Mouse (Mus musculus): ENCODE measurements around the gene Camkk1. TPM values are rescaled to one million over a fixed set of nuclear protein-coding genes. Genes with fewer than 3 reads are reported as not detected.

Gene Camkk1
- polyA plus RNA-seq, 1 experiment from 2014 or later, result 2.7 TPM

- Histone ChIP-seq H3K27me3 (ENCODE audit: control insufficient read depth, insufficient read depth, low read length) (no peaks in the 10 kb centered on the region), H3K4me2 (ENCODE audit: low read depth, severe bottlenecking) (no peak overlapping the region), H3K27ac (replicated peaks; ENCODE audit: low read depth, low read length) (no peak overlapping the region), H3K36me3 (ENCODE audit: control insufficient read depth, insufficient read depth, low read length) (peaks cover 10% of the 10 kb centered on the region), H3K9me3 (ENCODE audit: control insufficient read depth, low read length) (no peaks in the 10 kb centered on the region), H3K9ac (ENCODE audit: low read length) (no peak overlapping the region), H3K4me1 (ENCODE audit: control insufficient read depth, insufficient read depth, low read length) (no peaks in the 10 kb centered on the region), H3K4me3 (ENCODE audit: low read depth, low read length) (no peak overlapping the region)
- no peak for ATAC-seq (ENCODE audit: insufficient number of reproducible peaks, low FRiP score, low TSS enrichment, low read depth)
- WGBS, result 92% methylated on average over 4 of the region's 4 CpGs
- no peak for DNase-seq (ENCODE audit: low spot score)
Observed at GRCm38 (mm10) chr11:73076733-73077132, 57.9 kb downstream of the Camkk1 start.

GRCm38 (mm10) chr11:73077211-73077720 is 58.5 kb downstream of the Camkk1 start:
- Histone ChIP-seq H3K27ac (replicated peaks; ENCODE audit: low read depth, low read length) (no peak overlapping the region), H3K4me3 (ENCODE audit: low read depth, low read length) (no peak overlapping the region), H3K36me3 (ENCODE audit: control insufficient read depth, insufficient read depth, low read length) (peaks cover 10% of the 10 kb centered on the region), H3K9me3 (ENCODE audit: control insufficient read depth, low read length) (no peaks in the 10 kb centered on the region), H3K4me1 (ENCODE audit: control insufficient read depth, insufficient read depth, low read length) (no peaks in the 10 kb centered on the region), H3K9ac (ENCODE audit: low read length) (no peak overlapping the region), H3K27me3 (ENCODE audit: control insufficient read depth, insufficient read depth, low read length) (no peaks in the 10 kb centered on the region), H3K4me2 (ENCODE audit: low read depth, severe bottlenecking) (no peak overlapping the region)
- DNase-seq (ENCODE audit: low spot score) (no peak), ATAC-seq (ENCODE audit: insufficient number of reproducible peaks, low FRiP score, low TSS enrichment, low read depth) (no peak)
- WGBS, result 92% methylated on average over 6 of the region's 6 CpGs

- Histone ChIP-seq H3K4me3 (ENCODE audit: low read depth, low read length) (no peak overlapping the region), H3K4me2 (ENCODE audit: low read depth, severe bottlenecking) (no peak overlapping the region), H3K27me3 (ENCODE audit: control insufficient read depth, insufficient read depth, low read length) (no peaks in the 10 kb centered on the region), H3K36me3 (ENCODE audit: control insufficient read depth, insufficient read depth, low read length) (peaks cover 10% of the 10 kb centered on the region), H3K27ac (replicated peaks; ENCODE audit: low read depth, low read length) (no peak overlapping the region), H3K4me1 (ENCODE audit: control insufficient read depth, insufficient read depth, low read length) (no peaks in the 10 kb centered on the region), H3K9ac (ENCODE audit: low read length) (no peak overlapping the region), H3K9me3 (ENCODE audit: control insufficient read depth, low read length) (no peaks in the 10 kb centered on the region)
- DNase-seq (ENCODE audit: low spot score) (no peak), ATAC-seq (ENCODE audit: insufficient number of reproducible peaks, low FRiP score, low TSS enrichment, low read depth) (no peak)
- WGBS, result 93% methylated on average over 8 of the region's 8 CpGs
Observed at GRCm38 (mm10) chr11:73078615-73079014, 59.8 kb downstream of the Camkk1 start.

GRCm38 (mm10) chr11:73080306-73080705 is 61.5 kb downstream of the Camkk1 start:
- no peak overlapping the region for H3K9ac ChIP-seq (ENCODE audit: low read length)
- ATAC-seq (ENCODE audit: insufficient number of reproducible peaks, low FRiP score, low TSS enrichment, low read depth) (no peak), DNase-seq (ENCODE audit: low spot score) (no peak)
- no peaks in the 10 kb centered on the region for H3K27me3 ChIP-seq (ENCODE audit: control insufficient read depth, insufficient read depth, low read length)
- no peak overlapping the region for H3K27ac ChIP-seq (replicated peaks; ENCODE audit: low read depth, low read length)
- 93% methylated on average over 3 of the region's 3 CpGs for WGBS
- no peaks in the 10 kb centered on the region for H3K9me3 ChIP-seq (ENCODE audit: control insufficient read depth, low read length)
- peaks cover 10% of the 10 kb centered on the region for H3K36me3 ChIP-seq (ENCODE audit: control insufficient read depth, insufficient read depth, low read length)
- no peak overlapping the region for H3K4me3 ChIP-seq (ENCODE audit: low read depth, low read length)
- peaks cover 13% of the 10 kb centered on the region for H3K4me1 ChIP-seq (ENCODE audit: control insufficient read depth, insufficient read depth, low read length)
- no peak overlapping the region for H3K4me2 ChIP-seq (ENCODE audit: low read depth, severe bottlenecking)

GRCm38 (mm10) chr11:73084303-73084702 is 65.5 kb downstream of the Camkk1 start:
- Histone ChIP-seq H3K4me2 (ENCODE audit: low read depth, severe bottlenecking) (no peak overlapping the region), H3K9me3 (ENCODE audit: control insufficient read depth, low read length) (no peaks in the 10 kb centered on the region), H3K27me3 (ENCODE audit: control insufficient read depth, insufficient read depth, low read length) (no peaks in the 10 kb centered on the region), H3K4me3 (ENCODE audit: low read depth, low read length) (no peak overlapping the region), H3K27ac (replicated peaks; ENCODE audit: low read depth, low read length) (0 out of 2 replicates have a peak overlapping the region, but pooled peaks have one; percentile 55), H3K9ac (ENCODE audit: low read length) (no peak overlapping the region), H3K4me1 (ENCODE audit: control insufficient read depth, insufficient read depth, low read length) (peaks cover 18% of the 10 kb centered on the region), H3K36me3 (ENCODE audit: control insufficient read depth, insufficient read depth, low read length) (peaks cover 2% of the 10 kb centered on the region)
- peak; percentile 58 for DNase-seq (ENCODE audit: low spot score)
- 26% methylated on average over 6 of the region's 6 CpGs for WGBS
- ATAC-seq (ENCODE audit: insufficient number of reproducible peaks, low FRiP score, low TSS enrichment, low read depth), result no peak

- ATAC-seq (ENCODE audit: insufficient number of reproducible peaks, low FRiP score, low TSS enrichment, low read depth) (no peak), DNase-seq (ENCODE audit: low spot score) (no peak)
- WGBS, result 48% methylated on average over 10 of the region's 10 CpGs
- H3K9ac ChIP-seq (ENCODE audit: low read length), result no peak overlapping the region
- H3K27me3 ChIP-seq (ENCODE audit: control insufficient read depth, insufficient read depth, low read length), result no peaks in the 10 kb centered on the region
- H3K36me3 ChIP-seq (ENCODE audit: control insufficient read depth, insufficient read depth, low read length), result no peaks in the 10 kb centered on the region; the same call in 1 of the 2 replicates
- peaks cover 18% of the 10 kb centered on the region for H3K4me1 ChIP-seq (ENCODE audit: control insufficient read depth, insufficient read depth, low read length)
- H3K27ac ChIP-seq (replicated peaks; ENCODE audit: low read depth, low read length), result peak overlapping the region; percentile 55; the same call in 1 of the 2 replicates
- no peak overlapping the region for H3K4me2 ChIP-seq (ENCODE audit: low read depth, severe bottlenecking)
- no peak overlapping the region for H3K4me3 ChIP-seq (ENCODE audit: low read depth, low read length)
- no peaks in the 10 kb centered on the region for H3K9me3 ChIP-seq (ENCODE audit: control insufficient read depth, low read length)
Observed at GRCm38 (mm10) chr11:73084804-73085231, 66.0 kb downstream of the Camkk1 start.

GRCm38 (mm10) chr11:73085391-73085790 is 66.6 kb downstream of the Camkk1 start:
- H3K27me3 ChIP-seq (ENCODE audit: control insufficient read depth, insufficient read depth, low read length), result no peaks in the 10 kb centered on the region
- WGBS, result 56% methylated on average over 7 of the region's 7 CpGs
- H3K27ac ChIP-seq (replicated peaks; ENCODE audit: low read depth, low read length), result peak overlapping the region; percentile 55; the same call in 1 of the 2 replicates
- H3K4me2 ChIP-seq (ENCODE audit: low read depth, severe bottlenecking), result no peak overlapping the region
- no peak overlapping the region; the same call in 1 of the 2 replicates for H3K9ac ChIP-seq (ENCODE audit: low read length)
- H3K4me3 ChIP-seq (ENCODE audit: low read depth, low read length), result no peak overlapping the region
- ATAC-seq (ENCODE audit: insufficient number of reproducible peaks, low FRiP score, low TSS enrichment, low read depth), result no peak
- peaks cover 18% of the 10 kb centered on the region for H3K4me1 ChIP-seq (ENCODE audit: control insufficient read depth, insufficient read depth, low read length)
- no peaks in the 10 kb centered on the region for H3K9me3 ChIP-seq (ENCODE audit: control insufficient read depth, low read length)
- H3K36me3 ChIP-seq (ENCODE audit: control insufficient read depth, insufficient read depth, low read length), result no peaks in the 10 kb centered on the region; the same call in 1 of the 2 replicates
- peak; percentile 24 for DNase-seq (ENCODE audit: low spot score)

GRCm38 (mm10) chr11:73087700-73088480 is 69.1 kb downstream of the Camkk1 start:
- WGBS, result 76% methylated on average over 6 of the region's 6 CpGs
- Histone ChIP-seq H3K36me3 (ENCODE audit: control insufficient read depth, insufficient read depth, low read length) (no peaks in the 10 kb centered on the region; the same call in 1 of the 2 replicates), H3K4me1 (ENCODE audit: control insufficient read depth, insufficient read depth, low read length) (peaks cover 18% of the 10 kb centered on the region), H3K27me3 (ENCODE audit: control insufficient read depth, insufficient read depth, low read length) (no peaks in the 10 kb centered on the region), H3K4me2 (ENCODE audit: low read depth, severe bottlenecking) (no peak overlapping the region), H3K9me3 (ENCODE audit: control insufficient read depth, low read length) (no peaks in the 10 kb centered on the region), H3K27ac (replicated peaks; ENCODE audit: low read depth, low read length) (no peak overlapping the region), H3K4me3 (ENCODE audit: low read depth, low read length) (no peak overlapping the region), H3K9ac (ENCODE audit: low read length) (no peak overlapping the region)
- ATAC-seq (ENCODE audit: insufficient number of reproducible peaks, low FRiP score, low TSS enrichment, low read depth) (no peak), DNase-seq (ENCODE audit: low spot score) (no peak)

All from limb, embryonic 11.5 days (tissue).